Mouse (Mus musculus) inflammation-experienced regulatory T-cells, adult 6 months (primary cell): ENCODE results near the gene Dtx3l. TPM values are rescaled to one million over a fixed set of nuclear protein-coding genes. Genes with fewer than 3 reads are reported as not detected.
"Not testable (repeated sequence)": the region's sequence is repeated elsewhere in the genome, so short reads cannot be mapped to it uniquely, and the experiment has no call there.

Experiments used
- ATAC-seq: one replicate; pipeline ENCODE4 v1.8.0; 2017
- polyA plus RNA-seq, 3 experiments: library from polyadenylated mRNA; unstranded; fragments of 100-300 nt; shearing (Covaris generic); gene quantifications; one replicate each; pipeline ENCODE4 v1.2.1; 2017

Dtx3l gene
- polyA plus RNA-seq: 10 to 100 TPM; 47.2 to 59.8 (median 52.9) TPM

DNA sequence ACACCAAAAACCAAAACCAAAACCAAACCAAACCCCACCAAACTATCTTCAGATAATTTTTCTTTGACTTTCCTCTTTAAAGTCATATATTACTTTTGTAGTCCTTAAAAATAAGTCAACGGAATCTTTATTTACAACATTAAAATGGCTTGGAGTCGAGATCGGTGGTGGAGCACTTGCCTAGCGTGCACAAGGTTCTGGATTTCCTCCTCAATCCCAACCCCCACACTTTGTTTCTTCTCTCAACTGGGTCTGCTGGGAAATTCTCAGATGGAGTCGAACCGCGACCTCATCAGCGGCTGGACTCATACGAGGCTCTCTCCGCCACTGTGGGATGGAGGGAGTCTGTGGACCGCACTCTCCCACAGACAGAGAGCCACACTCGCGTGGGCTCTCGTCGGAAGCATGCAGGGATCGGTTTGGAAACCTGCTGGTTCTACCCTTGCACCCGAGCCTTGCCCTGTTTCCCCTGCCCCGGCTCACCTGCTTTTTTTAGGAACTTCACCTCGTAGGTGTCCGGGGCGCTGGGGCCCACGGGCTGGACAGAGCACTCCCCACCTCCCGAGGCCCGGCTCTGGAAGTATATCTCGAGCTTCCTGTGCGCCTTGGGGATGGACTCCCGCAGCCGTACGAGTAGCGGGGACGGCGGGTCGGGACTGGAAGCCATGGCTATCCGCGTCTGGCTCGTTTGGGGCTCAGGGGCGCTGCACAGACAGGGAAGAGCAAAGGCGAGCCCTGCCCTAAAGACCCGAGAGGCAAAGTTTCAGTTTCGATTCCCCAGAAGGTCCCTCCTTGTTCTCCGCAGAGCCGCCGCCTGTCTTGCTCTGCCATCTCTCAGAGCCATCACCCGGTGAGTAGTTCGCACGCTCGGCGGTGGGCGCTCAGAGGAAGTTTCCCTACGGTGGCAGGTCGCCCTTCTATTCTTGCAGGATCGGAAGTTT lies at the start of gene Dtx3l, which contains the start of gene Parp9:
Gene Dtx3l (minus strand): TSS at position 941 of the 941 bp plus-strand sequence.
Gene Parp9 (plus strand): TSS at position 260 of the 941 bp plus-strand sequence.
- ATAC-seq: peak; percentile 74

GRCm38 (mm10) chr16:35987930-35988329 lies 49.0 kb upstream of the Dtx3l start:
- no peak for ATAC-seq

DNA sequence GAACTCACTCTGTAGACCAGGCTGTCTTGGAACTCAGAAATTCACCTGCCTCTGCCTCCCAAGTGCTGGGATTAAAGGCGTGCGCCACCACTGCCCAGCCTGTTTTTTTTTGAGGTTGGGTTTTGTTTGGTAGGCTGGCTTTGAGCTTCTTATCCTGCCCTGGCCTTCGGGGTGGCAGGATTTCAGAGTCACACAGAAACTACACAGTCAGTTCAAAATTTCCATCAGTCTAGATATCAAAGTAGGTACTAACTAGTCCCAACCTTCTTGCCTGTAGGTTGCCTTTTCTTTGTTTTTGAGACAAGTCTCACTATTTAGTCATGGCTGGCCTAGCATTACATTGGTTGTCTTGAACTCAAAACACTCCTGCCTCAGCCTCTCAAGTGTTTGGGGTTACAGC lies 45.5 kb upstream of the Dtx3l start:
- ATAC-seq: no peak

GRCm38 (mm10) chr16:35983517-35984101 lies 44.7 kb upstream of the Dtx3l start:
- ATAC-seq: peak; percentile 59

DNA sequence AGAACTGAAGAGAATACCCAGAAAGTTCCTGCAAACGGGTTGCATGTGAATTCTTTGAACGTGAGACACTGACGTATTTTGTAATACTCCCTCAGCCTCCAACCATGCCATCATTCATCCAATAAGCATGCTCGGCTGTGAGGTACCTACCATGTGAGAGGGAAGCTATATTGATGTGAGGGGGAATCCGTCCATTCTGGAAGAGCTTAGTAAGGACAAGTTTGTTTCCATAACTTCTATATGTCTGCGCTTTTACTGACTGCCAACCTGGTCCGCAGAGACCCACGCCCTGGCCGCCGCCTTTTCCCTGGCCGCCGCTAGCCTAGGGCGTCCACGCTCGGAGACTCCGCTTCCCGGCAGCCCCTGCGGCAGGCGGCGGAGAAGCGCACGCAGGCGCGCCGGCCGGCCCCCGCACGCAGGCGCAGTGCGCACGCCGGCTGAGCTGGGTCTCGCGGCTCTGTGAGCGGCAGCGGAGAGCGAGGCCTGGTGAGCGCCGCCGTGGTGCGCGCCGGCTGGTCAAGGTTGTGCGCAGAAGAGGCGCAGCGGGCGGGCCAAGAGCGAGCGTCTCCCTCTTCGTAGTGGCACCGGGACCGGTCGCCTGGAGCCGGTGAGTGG lies 44.1 kb upstream of the Dtx3l start:
- peak; percentile 78 for ATAC-seq

DNA sequence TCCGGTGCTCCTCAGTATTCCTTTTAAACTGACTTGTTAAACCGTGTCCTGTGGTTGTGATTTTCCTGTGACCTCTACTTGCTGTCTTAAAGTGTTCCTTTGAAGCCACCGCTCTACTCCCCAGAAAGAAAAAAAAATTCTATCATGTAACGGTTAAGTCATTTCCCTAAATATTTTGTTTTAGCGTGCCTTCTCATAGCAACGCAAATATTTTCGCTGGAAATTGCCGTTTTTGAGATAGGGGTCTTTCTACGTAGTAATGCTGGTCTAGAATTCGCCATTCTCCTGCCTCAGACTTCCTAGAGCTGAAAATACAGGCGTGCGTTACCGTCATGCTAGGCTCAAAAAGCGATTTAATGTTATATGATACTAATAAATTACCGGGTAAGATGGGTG lies 43.6 kb upstream of the Dtx3l start:
- no peak for ATAC-seq

GRCm38 (mm10) chr16:35981363-35981821 lies 42.4 kb upstream of the Dtx3l start:
- peak; percentile 60 for ATAC-seq

DNA sequence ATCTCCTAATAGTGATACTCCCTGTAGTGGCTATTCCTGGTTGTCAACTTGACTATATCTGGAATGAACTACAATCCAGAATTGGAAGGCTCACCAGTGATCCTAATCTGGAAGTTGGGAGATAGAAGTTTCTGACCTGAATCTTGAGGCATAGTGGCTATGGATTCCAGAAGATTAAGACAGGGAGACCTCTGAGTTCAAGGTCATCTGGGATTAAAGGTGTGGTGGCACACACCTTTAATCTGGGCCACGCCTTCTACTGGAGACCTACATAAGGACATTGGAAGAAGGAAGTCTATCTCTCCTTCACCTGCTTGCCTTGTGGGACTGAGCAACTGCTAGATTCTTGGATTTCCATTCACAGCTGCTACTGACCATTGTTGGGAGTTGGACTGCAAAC lies 39.5 kb upstream of the Dtx3l start, which contains the start of gene Kpna1:
Gene Kpna1 (plus strand): TSS at position 301 of the 400 bp plus-strand sequence.
- not testable (repeated sequence) for ATAC-seq

DNA sequence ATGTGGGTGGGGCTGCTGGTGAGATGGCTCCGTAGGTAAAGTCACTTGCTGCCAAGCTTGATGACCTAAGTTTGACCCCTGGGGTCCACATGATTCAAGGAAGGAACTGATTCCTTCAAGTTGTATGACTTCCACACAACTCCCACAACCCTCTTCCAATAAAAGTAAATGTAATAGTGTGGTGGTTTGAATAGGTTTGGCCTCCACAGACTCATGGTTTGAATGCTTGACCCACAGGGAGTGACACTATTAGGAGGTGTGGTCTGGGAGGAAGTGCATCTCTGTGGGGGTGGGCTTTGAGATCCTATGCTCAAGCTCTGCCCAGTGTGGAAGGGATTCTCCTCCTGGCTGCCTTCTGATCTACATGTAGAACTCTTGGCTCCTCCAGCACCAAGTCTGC lies 35.1 kb upstream of the Dtx3l start:
- ATAC-seq: no peak

DNA sequence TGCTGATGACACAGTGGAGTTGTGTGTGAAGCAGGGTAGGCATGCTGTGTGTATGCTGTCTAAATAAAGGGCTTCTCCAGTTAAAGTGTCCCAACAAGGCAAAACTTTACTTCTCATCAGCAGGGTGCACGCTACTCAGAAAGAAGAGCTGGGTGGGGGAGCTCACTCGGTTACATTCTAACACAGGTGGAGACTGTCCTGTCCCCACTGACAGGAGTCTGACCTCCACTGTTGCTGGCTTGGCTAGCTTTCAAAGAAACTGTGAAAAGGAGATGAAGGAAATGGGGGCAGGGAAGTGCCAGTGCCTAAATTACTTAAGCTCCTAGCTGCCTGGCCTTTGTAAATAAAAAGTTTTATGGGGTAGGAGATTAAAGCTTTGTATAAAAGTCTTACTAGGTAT lies 29.2 kb upstream of the Dtx3l start:
- no peak for ATAC-seq

DNA sequence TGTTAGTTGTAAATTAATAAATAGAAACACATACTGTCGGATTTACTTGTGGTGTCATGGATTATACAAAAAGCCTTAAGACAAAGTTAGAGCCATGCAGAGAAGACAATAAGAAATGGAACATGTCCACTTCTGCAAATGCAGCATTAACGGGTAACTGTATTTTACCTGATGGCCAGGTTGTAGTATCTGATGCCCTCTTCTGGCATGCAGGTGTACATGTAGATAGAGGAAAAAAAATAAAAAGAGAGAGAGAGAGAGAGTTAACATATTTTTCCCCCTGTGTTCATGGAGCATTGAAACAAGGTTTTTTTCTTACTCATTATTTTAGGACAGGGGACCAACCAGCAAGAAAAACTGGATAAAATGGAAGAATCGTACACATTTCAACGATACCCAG lies 28.4 kb upstream of the Dtx3l start:
- no peak for ATAC-seq

- ATAC-seq: no peak
Observed at GRCm38 (mm10) chr16:35966411-35967115, 27.6 kb upstream of the Dtx3l start.

- not testable (repeated sequence) for ATAC-seq
Observed at GRCm38 (mm10) chr16:35965991-35966390, 27.0 kb upstream of the Dtx3l start.

DNA sequence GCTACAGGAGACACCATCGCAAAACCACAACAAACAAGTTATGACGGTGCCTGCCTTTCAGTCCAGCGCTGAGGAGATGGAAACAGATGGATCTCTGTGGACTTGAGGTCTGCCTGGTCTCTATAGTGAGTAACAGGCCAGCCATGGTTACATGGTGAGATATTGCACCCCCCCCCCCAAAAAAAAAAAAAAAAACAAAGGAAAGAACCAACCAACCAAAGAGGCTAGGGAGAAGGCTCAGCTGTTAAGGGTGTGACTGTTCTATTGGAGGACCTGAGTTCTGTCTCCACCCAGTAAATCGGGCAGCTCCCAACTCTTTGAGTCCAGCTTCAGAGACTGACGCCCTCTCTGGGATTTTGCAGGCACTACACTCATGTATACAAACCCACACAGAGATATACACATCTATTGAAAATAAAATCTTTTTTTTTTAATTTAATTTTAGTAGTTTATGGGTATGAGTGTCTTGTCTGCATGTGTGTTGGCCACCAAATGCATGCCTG lies 13.7 kb upstream of the Dtx3l start:
- ATAC-seq: no peak

GRCm38 (mm10) chr16:35951216-35951615 lies 12.3 kb upstream of the Dtx3l start:
- no peak for ATAC-seq

DNA sequence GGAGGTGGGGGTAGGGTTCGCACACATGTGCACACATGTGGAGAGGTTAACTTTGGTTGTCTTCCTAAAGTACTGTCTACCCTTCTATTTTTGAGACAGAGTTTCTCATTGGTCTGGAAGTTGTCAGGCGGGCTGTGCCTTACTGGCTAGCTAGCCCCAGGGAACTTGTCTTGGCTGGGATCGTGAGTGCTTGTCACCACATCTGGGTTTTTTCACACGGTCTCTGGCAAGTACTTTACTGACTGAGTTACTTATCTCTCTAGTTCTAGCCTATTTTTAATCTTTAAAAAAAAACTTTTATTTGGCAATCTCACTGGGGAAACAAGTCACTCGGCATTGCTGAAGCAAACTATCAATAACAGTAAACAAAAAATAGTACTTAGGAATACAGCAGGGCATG lies 10.3 kb upstream of the Dtx3l start:
- ATAC-seq: no peak

DNA sequence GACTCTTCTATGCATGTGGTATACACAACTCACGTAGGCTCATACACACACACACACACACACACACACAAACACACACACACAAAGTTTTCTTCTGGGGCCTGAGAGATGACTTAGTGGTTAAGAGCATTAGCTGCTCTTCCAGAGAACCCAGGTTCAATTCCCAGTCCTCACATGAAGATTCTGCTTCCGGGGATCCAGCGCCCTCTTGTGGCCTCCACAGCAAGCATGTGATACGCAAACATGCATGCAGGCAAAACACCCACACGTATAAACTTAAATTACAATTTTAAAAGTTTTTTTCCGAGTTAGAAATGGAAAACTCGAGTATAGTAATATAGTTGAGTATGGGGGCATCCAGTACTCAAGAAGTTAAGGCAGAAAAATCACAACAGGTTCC lies 2.4 kb upstream of the Dtx3l start:
- no peak for ATAC-seq

GRCm38 (mm10) chr16:35939690-35940089 lies 739 bp upstream of the Dtx3l start:
- ATAC-seq: peak; percentile 84

GRCm38 (mm10) chr16:35939261-35939660 lies 310 bp upstream of the Dtx3l start:
- ATAC-seq: peak; percentile 15

GRCm38 (mm10) chr16:35933181-35933580 lies 5.8 kb downstream of the Dtx3l start:
- ATAC-seq: no peak

DNA sequence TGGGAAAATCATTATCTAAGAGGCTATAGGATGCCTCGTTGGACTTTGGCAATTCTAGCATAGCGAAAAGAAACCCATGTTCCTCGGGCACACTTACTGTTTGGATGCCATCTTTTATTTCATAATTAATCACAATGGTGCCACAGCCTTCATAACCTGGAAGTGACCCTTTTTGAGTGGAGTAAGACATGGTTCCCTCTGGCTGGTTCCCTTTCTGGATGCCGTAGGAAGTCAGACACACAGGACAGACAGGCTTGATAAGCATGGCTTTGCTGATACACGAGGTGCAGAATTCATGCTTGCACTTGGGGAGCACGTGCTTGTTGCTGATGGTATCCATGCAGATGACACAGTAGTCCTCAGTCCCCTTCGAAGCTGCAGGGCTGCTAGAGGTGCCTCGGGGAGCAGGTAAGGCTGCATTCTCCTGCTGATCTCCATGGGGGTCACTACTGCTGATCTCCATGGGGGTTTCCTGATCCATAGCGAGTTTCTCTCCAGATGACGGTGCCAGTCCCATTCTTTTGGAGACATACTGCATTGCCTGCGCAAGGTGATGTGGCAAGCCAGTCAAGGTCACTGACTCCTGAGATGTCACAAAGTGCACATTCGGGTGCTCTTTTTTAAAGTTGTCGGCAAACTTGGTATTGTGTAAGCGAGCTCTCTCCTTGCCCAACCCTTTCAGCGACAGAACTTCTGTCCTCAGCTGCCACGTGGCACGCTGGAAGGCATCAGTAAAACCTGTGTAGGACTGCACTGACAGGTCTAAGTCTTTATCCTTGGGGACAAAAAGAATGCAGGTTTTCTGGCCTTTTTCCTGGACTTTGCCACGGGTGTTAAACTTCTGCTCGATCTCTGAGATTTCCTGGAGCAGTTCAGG lies 6.5 kb downstream of the Dtx3l start:
- ATAC-seq: no peak
